Mouse (Mus musculus) stomach, postnatal 0 days (tissue): Measurements from ENCODE around the gene Arl8a.

Source experiments
- CTCF ChIP-seq: IDR thresholded peaks from 2 replicates; pipeline ENCODE4 v1.5.1; 2016; ENCODE audit warnings: antibody characterized with exemption, low read depth, mild to moderate bottlenecking, moderate library complexity
- EP300 ChIP-seq: optimal IDR thresholded peaks from 2 replicates; pipeline ENCODE3; 2016; ENCODE audit warnings: antibody characterized with exemption

DNA sequence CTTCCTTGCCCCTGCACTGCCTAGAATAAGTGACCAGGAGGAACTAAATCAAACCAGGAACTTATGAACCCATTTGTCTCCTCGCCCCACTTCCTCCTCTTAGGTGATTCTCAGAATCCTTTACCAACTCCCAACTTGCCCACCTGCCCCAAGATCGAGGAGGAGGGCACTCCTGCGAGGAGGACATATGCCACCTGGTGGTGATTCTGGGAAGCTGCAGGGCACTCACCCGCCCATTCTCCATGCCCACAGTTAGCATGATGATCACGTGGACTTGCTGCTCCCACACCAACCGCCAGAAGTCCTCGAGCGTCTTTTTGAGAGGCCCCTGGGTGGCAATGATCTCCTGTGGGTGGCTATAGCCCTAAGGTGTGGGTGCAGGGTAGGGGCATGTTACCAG, 34.0 kb upstream of the Arl8a start:
- TF ChIP-seq EP300 (no peak), CTCF (peak; percentile 94)
